Mouse (Mus musculus): ENCODE results near the gene Cgas. TPM values are rescaled to one million over a fixed set of nuclear protein-coding genes. Genes with fewer than 3 reads are reported as not detected.
A peak's percentile ranks its signal among the peaks of the same experiment; 100 is the strongest.

The Cgas gene
- polyA plus RNA-seq, 1 experiment from 2014 or later, result 0.92 TPM

DNA sequence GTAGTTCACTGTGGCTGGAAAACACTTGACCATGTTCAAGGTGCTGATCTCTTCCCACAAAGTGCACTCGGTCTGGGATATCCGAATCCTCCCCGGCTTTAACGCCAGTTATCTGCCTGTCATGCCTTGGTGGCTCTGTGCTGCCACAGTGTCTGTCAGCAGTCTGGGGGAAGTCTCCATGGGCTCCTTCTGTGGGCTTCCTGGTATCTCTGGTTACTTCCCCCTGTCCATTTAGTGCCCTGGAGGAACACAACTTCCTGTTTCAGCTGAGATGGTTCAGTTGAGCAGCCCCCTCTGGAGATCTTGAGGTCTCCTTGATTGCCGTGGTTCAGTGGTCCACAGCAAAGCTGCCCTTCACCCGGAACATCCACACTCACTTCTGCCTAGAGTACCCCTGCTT, 14.9 kb downstream of the Cgas start:
- Histone ChIP-seq H3K4me3 (ENCODE audit: low read depth, low read length) (no peak overlapping the region), H3K36me3 (ENCODE audit: control insufficient read depth, insufficient read depth, low read length) (no peaks in the 10 kb centered on the region), H3K4me2 (ENCODE audit: low read depth, severe bottlenecking) (no peak overlapping the region), H3K9ac (ENCODE audit: low read length) (no peak overlapping the region), H3K9me3 (ENCODE audit: control insufficient read depth, low read length) (no peaks in the 10 kb centered on the region), H3K27ac (replicated peaks; ENCODE audit: low read depth, low read length) (no peak overlapping the region), H3K27me3 (ENCODE audit: control insufficient read depth, insufficient read depth, low read length) (no peaks in the 10 kb centered on the region), H3K4me1 (ENCODE audit: control insufficient read depth, insufficient read depth, low read length) (no peaks in the 10 kb centered on the region)
- DNase-seq (ENCODE audit: low spot score), result no peak
- WGBS, result 87% methylated on average over 6 of the region's 6 CpGs
- no peak for ATAC-seq (ENCODE audit: insufficient number of reproducible peaks, low FRiP score, low TSS enrichment, low read depth)

DNA sequence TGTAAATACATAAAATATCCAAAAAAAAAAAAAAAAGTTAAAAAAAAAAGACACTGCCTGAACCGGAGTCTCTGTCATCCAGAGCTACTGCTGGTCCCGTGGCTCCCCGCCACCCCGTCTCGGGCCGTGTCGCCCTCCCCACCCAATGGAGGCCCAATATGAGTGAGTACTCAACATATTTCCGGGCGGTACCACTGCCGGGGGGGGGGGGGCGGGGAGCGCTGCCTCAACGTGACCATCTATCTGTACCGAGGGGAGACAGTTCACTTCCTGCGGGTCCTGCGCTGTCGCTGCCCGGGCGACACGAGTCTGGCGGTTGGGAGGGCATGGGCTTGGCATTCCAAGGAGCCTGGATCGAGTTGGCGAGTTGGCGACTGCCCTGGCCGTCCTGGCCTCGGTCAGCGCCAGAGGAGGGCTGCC, 15.7 kb downstream of the Cgas start:
- H3K27ac ChIP-seq (replicated peaks; ENCODE audit: low read depth, low read length), result no peak overlapping the region
- 15% methylated on average over 26 of the region's 27 CpGs for WGBS

DNA sequence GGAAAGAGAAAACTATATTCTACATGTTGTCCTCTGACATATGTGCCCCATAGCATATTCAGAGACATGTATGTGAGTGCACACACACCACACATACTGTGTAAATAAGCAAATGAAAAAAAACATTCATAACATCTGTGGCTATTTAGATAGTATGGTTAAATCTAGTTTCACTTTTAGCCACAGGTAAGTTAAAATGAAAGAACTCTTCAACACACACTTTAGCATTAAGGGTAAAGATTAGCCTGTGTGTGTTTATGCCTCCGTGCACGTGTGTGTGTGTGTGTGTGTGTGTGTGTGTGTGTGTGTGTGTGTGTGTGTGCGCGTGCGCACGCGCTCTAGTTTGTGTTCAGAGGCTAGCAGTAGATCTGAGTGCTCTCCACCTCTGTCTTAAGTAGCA, 41.4 kb downstream of the Cgas start:
- Histone ChIP-seq H3K36me3 (ENCODE audit: control insufficient read depth, insufficient read depth, low read length) (no peaks in the 10 kb centered on the region), H3K9me3 (ENCODE audit: control insufficient read depth, low read length) (no peaks in the 10 kb centered on the region), H3K27ac (replicated peaks; ENCODE audit: low read depth, low read length) (no peak overlapping the region), H3K27me3 (ENCODE audit: control insufficient read depth, insufficient read depth, low read length) (peaks cover 7% of the 10 kb centered on the region), H3K9ac (ENCODE audit: low read length) (no peak overlapping the region), H3K4me2 (ENCODE audit: low read depth, severe bottlenecking) (no peak overlapping the region), H3K4me1 (ENCODE audit: control insufficient read depth, insufficient read depth, low read length) (no peaks in the 10 kb centered on the region), H3K4me3 (ENCODE audit: low read depth, low read length) (no peak overlapping the region)
- no peak for ATAC-seq (ENCODE audit: insufficient number of reproducible peaks, low FRiP score, low TSS enrichment, low read depth)
- no peak for DNase-seq (ENCODE audit: low spot score)
- WGBS, result 90% methylated on average over 7 of the region's 7 CpGs

More for the DNA sequence above, 15.7 kb downstream of the Cgas start:
- peak overlapping the region; percentile 50 for H3K4me2 ChIP-seq (ENCODE audit: low read depth, severe bottlenecking)
- no peaks in the 10 kb centered on the region for H3K36me3 ChIP-seq (ENCODE audit: control insufficient read depth, insufficient read depth, low read length)
- no peaks in the 10 kb centered on the region for H3K9me3 ChIP-seq (ENCODE audit: control insufficient read depth, low read length)
- no peaks in the 10 kb centered on the region for H3K27me3 ChIP-seq (ENCODE audit: control insufficient read depth, insufficient read depth, low read length)
- ATAC-seq (ENCODE audit: insufficient number of reproducible peaks, low FRiP score, low TSS enrichment, low read depth) (no peak), DNase-seq (ENCODE audit: low spot score) (no peak)
- no peak overlapping the region for H3K9ac ChIP-seq (ENCODE audit: low read length)
- H3K4me3 ChIP-seq (ENCODE audit: low read depth, low read length), result peak overlapping the region; percentile 17; the same call in 1 of the 2 replicates
- H3K4me1 ChIP-seq (ENCODE audit: control insufficient read depth, insufficient read depth, low read length), result no peaks in the 10 kb centered on the region

DNA sequence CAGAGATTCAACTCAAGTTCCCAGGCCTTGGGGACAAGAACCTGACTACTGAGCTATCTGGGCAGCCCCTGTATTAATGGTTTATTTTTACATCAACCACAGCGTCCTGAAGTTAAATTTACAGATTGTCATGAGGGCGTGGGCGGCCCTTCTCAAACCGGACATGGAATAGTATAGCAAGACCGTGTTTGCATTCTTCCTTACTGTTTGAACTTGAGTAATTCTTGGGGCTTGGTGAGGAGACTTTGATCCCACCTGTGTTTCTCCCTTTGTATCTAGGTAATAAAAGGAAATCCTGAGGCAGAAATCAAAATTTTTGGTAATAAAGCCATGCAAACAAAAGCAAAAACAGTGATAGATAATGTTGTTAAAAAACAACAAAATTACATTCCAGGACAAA, 42.5 kb downstream of the Cgas start:
- no peak overlapping the region for H3K27ac ChIP-seq (replicated peaks; ENCODE audit: low read depth, low read length)
- H3K9me3 ChIP-seq (ENCODE audit: control insufficient read depth, low read length), result no peaks in the 10 kb centered on the region
- H3K4me3 ChIP-seq (ENCODE audit: low read depth, low read length), result no peak overlapping the region
- no peak overlapping the region for H3K9ac ChIP-seq (ENCODE audit: low read length)
- WGBS, result 85% methylated on average over 5 of the region's 5 CpGs
- peaks cover 17% of the 10 kb centered on the region for H3K27me3 ChIP-seq (ENCODE audit: control insufficient read depth, insufficient read depth, low read length)
- no peak overlapping the region for H3K4me2 ChIP-seq (ENCODE audit: low read depth, severe bottlenecking)
- H3K36me3 ChIP-seq (ENCODE audit: control insufficient read depth, insufficient read depth, low read length), result no peaks in the 10 kb centered on the region
- DNase-seq (ENCODE audit: low spot score) (no peak), ATAC-seq (ENCODE audit: insufficient number of reproducible peaks, low FRiP score, low TSS enrichment, low read depth) (no peak)
- no peaks in the 10 kb centered on the region for H3K4me1 ChIP-seq (ENCODE audit: control insufficient read depth, insufficient read depth, low read length)

- no peak for ATAC-seq (ENCODE audit: insufficient number of reproducible peaks, low FRiP score, low TSS enrichment, low read depth)
- 63% methylated on average over 9 of the region's 9 CpGs for WGBS
- no peaks in the 10 kb centered on the region for H3K4me1 ChIP-seq (ENCODE audit: control insufficient read depth, insufficient read depth, low read length)
- peaks cover 37% of the 10 kb centered on the region for H3K27me3 ChIP-seq (ENCODE audit: control insufficient read depth, insufficient read depth, low read length)
- no peak for DNase-seq (ENCODE audit: low spot score)
- no peak overlapping the region; the same call in 1 of the 2 replicates for H3K4me2 ChIP-seq (ENCODE audit: low read depth, severe bottlenecking)
- H3K27ac ChIP-seq (replicated peaks; ENCODE audit: low read depth, low read length), result no peak overlapping the region
- H3K36me3 ChIP-seq (ENCODE audit: control insufficient read depth, insufficient read depth, low read length), result no peaks in the 10 kb centered on the region
- H3K9ac ChIP-seq (ENCODE audit: low read length), result no peak overlapping the region; the same call in 1 of the 2 replicates
- H3K4me3 ChIP-seq (ENCODE audit: low read depth, low read length), result no peak overlapping the region; the same call in 1 of the 2 replicates
- no peaks in the 10 kb centered on the region for H3K9me3 ChIP-seq (ENCODE audit: control insufficient read depth, low read length)
These were observed 46.5 kb downstream of the Cgas start for GRCm38 (mm10) chr9:78396517-78396916.

- whole genome bisulfite sequencing, result 4% methylated on average over 87 of the region's 93 CpGs
- H3K36me3 ChIP-seq (ENCODE audit: control insufficient read depth, insufficient read depth, low read length), result no peaks in the 10 kb centered on the region
- DNase-seq (ENCODE audit: low spot score) (peak; percentile 79), ATAC-seq (ENCODE audit: insufficient number of reproducible peaks, low FRiP score, low TSS enrichment, low read depth) (peak; percentile 86)
- H3K27me3 ChIP-seq (ENCODE audit: control insufficient read depth, insufficient read depth, low read length), result peaks cover 37% of the 10 kb centered on the region
- no peak within 1 kb of the TSS for H3K27ac ChIP-seq (replicated peaks; ENCODE audit: low read depth, low read length)
- no peaks in the 10 kb centered on the region for H3K4me1 ChIP-seq (ENCODE audit: control insufficient read depth, insufficient read depth, low read length)
- H3K4me2 ChIP-seq (ENCODE audit: low read depth, severe bottlenecking), result peak within 1 kb of the TSS; percentile 51
- H3K9ac ChIP-seq (ENCODE audit: low read length), result no peak within 1 kb of the TSS; the same call in 1 of the 2 replicates
- H3K9me3 ChIP-seq (ENCODE audit: control insufficient read depth, low read length), result no peaks in the 10 kb centered on the region
- peak within 1 kb of the TSS; percentile 33 for H3K4me3 ChIP-seq (ENCODE audit: low read depth, low read length)
These were observed 47.2 kb downstream of the Cgas start, which contains the start of gene Ddx43 for GRCm38 (mm10) chr9:78395630-78396351. Gene Ddx43, plus strand, starts transcription at chr9:78395777.

- ATAC-seq (ENCODE audit: insufficient number of reproducible peaks, low FRiP score, low TSS enrichment, low read depth) (no peak), DNase-seq (ENCODE audit: low spot score) (no peak)
- 29% methylated on average over 11 of the region's 11 CpGs for WGBS
- no peak overlapping the region; the same call in 1 of the 2 replicates for H3K4me2 ChIP-seq (ENCODE audit: low read depth, severe bottlenecking)
- H3K4me1 ChIP-seq (ENCODE audit: control insufficient read depth, insufficient read depth, low read length), result no peaks in the 10 kb centered on the region
- H3K9me3 ChIP-seq (ENCODE audit: control insufficient read depth, low read length), result no peaks in the 10 kb centered on the region
- no peak overlapping the region for H3K9ac ChIP-seq (ENCODE audit: low read length)
- H3K36me3 ChIP-seq (ENCODE audit: control insufficient read depth, insufficient read depth, low read length), result no peaks in the 10 kb centered on the region
- H3K4me3 ChIP-seq (ENCODE audit: low read depth, low read length), result peak overlapping the region; percentile 33
- peaks cover 37% of the 10 kb centered on the region for H3K27me3 ChIP-seq (ENCODE audit: control insufficient read depth, insufficient read depth, low read length)
- H3K27ac ChIP-seq (replicated peaks; ENCODE audit: low read depth, low read length), result no peak overlapping the region
These were observed 47.8 kb downstream of the Cgas start for GRCm38 (mm10) chr9:78395244-78395629.

DNA sequence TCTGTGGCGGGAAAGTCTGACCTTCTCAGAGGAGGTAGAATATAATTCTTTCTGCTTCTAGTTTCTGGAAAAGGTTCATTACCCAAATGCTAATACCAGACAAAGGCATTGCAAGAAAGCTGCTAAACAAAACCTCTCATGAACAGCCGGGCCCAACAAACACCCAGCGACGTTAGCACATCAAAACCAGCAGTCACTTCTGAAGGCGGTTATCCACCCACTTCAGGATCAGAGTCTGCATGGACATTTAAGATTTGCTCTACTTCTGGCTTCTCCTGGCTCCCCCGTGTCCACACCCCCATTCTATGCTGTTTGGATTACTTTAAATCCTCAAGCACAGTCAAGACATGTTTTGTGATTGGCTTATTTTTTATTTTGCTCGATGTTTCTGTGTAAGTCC, 48.4 kb downstream of the Cgas start:
- no peaks in the 10 kb centered on the region for H3K4me1 ChIP-seq (ENCODE audit: control insufficient read depth, insufficient read depth, low read length)
- no peak overlapping the region for H3K4me2 ChIP-seq (ENCODE audit: low read depth, severe bottlenecking)
- no peak overlapping the region for H3K9ac ChIP-seq (ENCODE audit: low read length)
- no peak overlapping the region for H3K27ac ChIP-seq (replicated peaks; ENCODE audit: low read depth, low read length)
- DNase-seq (ENCODE audit: low spot score) (no peak), ATAC-seq (ENCODE audit: insufficient number of reproducible peaks, low FRiP score, low TSS enrichment, low read depth) (no peak)
- 60% methylated on average over 7 of the region's 7 CpGs for WGBS
- no peak overlapping the region for H3K4me3 ChIP-seq (ENCODE audit: low read depth, low read length)
- H3K27me3 ChIP-seq (ENCODE audit: control insufficient read depth, insufficient read depth, low read length), result peaks cover 37% of the 10 kb centered on the region
- no peaks in the 10 kb centered on the region for H3K36me3 ChIP-seq (ENCODE audit: control insufficient read depth, insufficient read depth, low read length)
- no peaks in the 10 kb centered on the region for H3K9me3 ChIP-seq (ENCODE audit: control insufficient read depth, low read length)
